Mouse (Mus musculus) MEL (cell line): Measurements from ENCODE around the gene Gm3285. TPM values are rescaled to one million over a fixed set of nuclear protein-coding genes. Genes with fewer than 3 reads are reported as not detected.

ENCODE experiments used
- DNase-seq: peaks from one replicate; pipeline ENCODE4 v3.0.0; 2011; ENCODE audit warnings: low read depth, low spot score
- H3K27ac ChIP-seq: 2 replicates; pipeline ENCODE4 v1.5.1; 2012; ENCODE audit warnings: low read depth, mild to moderate bottlenecking, control low read depth, low read length, moderate library complexity; ENCODE audit not compliant: control insufficient read depth
- H3K27me3 ChIP-seq, 2 experiments: fragments of 150-350 bp in 1 of 2; sonication (generic) in 1 of 2; 2 replicates each; pipeline ENCODE4 v1.6.1; 2012; ENCODE audit warnings: low read length in 2 of 2, mild to moderate bottlenecking in 2 of 2, improper control_type of control experiment in 1 of 2, moderate library complexity in 1 of 2; ENCODE audit not compliant: insufficient read depth in 2 of 2, control insufficient read depth in 1 of 2
- H3K36me3 ChIP-seq, 2 experiments: 2 replicates each; pipeline ENCODE4 v1.6.1; 2012 to 2014; ENCODE audit warnings: low read length in 2 of 2, improper control_type of control experiment in 1 of 2, inconsistent platforms in 1 of 2, mild to moderate bottlenecking in 1 of 2; ENCODE audit not compliant: insufficient read depth in 2 of 2, control insufficient read depth in 1 of 2
- H3K4me1 ChIP-seq, 2 experiments: fragments of 150-350 bp in 1 of 2; sonication (generic) in 1 of 2; 2 replicates each; pipeline ENCODE4 v1.6.1; 2012; ENCODE audit warnings: low read length in 2 of 2, improper control_type of control experiment in 1 of 2, mild to moderate bottlenecking in 1 of 2; ENCODE audit not compliant: insufficient read depth in 2 of 2, control insufficient read depth in 1 of 2
- H3K4me3 ChIP-seq, 2 experiments: fragments of 150-350 bp in 1 of 2; sonication (generic) in 1 of 2; 2 replicates each; pipeline ENCODE4 v1.5.1; 2012; ENCODE audit warnings: low read depth in 2 of 2, low read length in 2 of 2, mild to moderate bottlenecking in 2 of 2, moderate library complexity in 2 of 2, control low read depth in 1 of 2, improper control_type of control experiment in 1 of 2; ENCODE audit not compliant: control insufficient read depth in 1 of 2, insufficient read depth in 1 of 2
- H3K79me2 ChIP-seq: 2 replicates; pipeline ENCODE4 v1.6.1; 2012; ENCODE audit warnings: mild to moderate bottlenecking, low read length, moderate library complexity; ENCODE audit not compliant: control insufficient read depth, poor library complexity, insufficient read depth
- H3K9ac ChIP-seq: 2 replicates; pipeline ENCODE4 v1.6.1; 2012; ENCODE audit warnings: low read depth, mild to moderate bottlenecking, control low read depth, low read length, moderate library complexity; ENCODE audit not compliant: control insufficient read depth, poor library complexity, severe bottlenecking
- H3K9me3 ChIP-seq: fragments of 150-350 bp; sonication (generic); replicated peaks from 2 replicates; pipeline ENCODE4 v1.6.1; 2012; ENCODE audit warnings: mild to moderate bottlenecking, low read length, improper control_type of control experiment, moderate library complexity; ENCODE audit not compliant: insufficient read depth
- BHLHE40 ChIP-seq: IDR thresholded peaks from 2 replicates; pipeline ENCODE4 v1.6.1; 2012; ENCODE audit warnings: low read depth, mild to moderate bottlenecking, inconsistent platforms, low read length, improper control_type of control experiment, borderline replicate concordance
- CHD1 ChIP-seq: IDR thresholded peaks from 2 replicates; pipeline ENCODE4 v1.6.1; 2012; ENCODE audit warnings: low read depth, mild to moderate bottlenecking, inconsistent platforms, low read length, improper control_type of control experiment
- CHD2 ChIP-seq: IDR thresholded peaks from 2 replicates; pipeline ENCODE4 v1.6.1; 2011; ENCODE audit warnings: low read length, improper control_type of control experiment
- ELF1 ChIP-seq: IDR thresholded peaks from 2 replicates; pipeline ENCODE4 v1.6.1; 2014; ENCODE audit warnings: low read depth, mild to moderate bottlenecking, inconsistent platforms, low read length, improper control_type of control experiment, moderate library complexity
- EP300 ChIP-seq, 2 experiments: IDR thresholded peaks; 2 replicates each; pipeline ENCODE4 v1.6.1; 2011; ENCODE audit warnings: improper control_type of control experiment in 2 of 2, low read length in 2 of 2, low read depth in 1 of 2, mild to moderate bottlenecking in 1 of 2
- ETS1 ChIP-seq: IDR thresholded peaks from 2 replicates; pipeline ENCODE4 v1.6.1; 2012; ENCODE audit warnings: low read depth, mild to moderate bottlenecking, inconsistent platforms, low read length, improper control_type of control experiment, moderate library complexity
- GATA1 ChIP-seq: IDR thresholded peaks from 2 replicates; pipeline ENCODE4 v1.6.1; 2011; ENCODE audit warnings: low read depth, low read length, improper control_type of control experiment
- HCFC1 ChIP-seq: IDR thresholded peaks from 2 replicates; pipeline ENCODE4 v1.6.1; 2012; ENCODE audit warnings: low read depth, mild to moderate bottlenecking, inconsistent platforms, low read length, improper control_type of control experiment, moderate library complexity
- JUND ChIP-seq: IDR thresholded peaks from 2 replicates; pipeline ENCODE4 v1.6.1; 2011; ENCODE audit warnings: low read depth, mild to moderate bottlenecking, improper control_type of control experiment, low read length
- KAT2A ChIP-seq: conservative IDR thresholded peaks from 2 replicates; pipeline ENCODE4 v1.6.1; 2012; ENCODE audit warnings: low read depth, low read length, improper control_type of control experiment, inconsistent platforms
- MAFK ChIP-seq: IDR thresholded peaks from 2 replicates; pipeline ENCODE4 v1.6.1; 2011; ENCODE audit warnings: low read depth, mild to moderate bottlenecking, low read length, improper control_type of control experiment, borderline replicate concordance
- MAX ChIP-seq: IDR thresholded peaks from 2 replicates; pipeline ENCODE4 v1.6.1; 2011; ENCODE audit warnings: low read length, improper control_type of control experiment
- MAZ ChIP-seq: IDR thresholded peaks from 2 replicates; pipeline ENCODE4 v1.6.1; 2012; ENCODE audit warnings: low read depth, mild to moderate bottlenecking, inconsistent platforms, low read length, improper control_type of control experiment
- MEF2A ChIP-seq: IDR thresholded peaks from 2 replicates; pipeline ENCODE4 v1.6.1; 2014; ENCODE audit warnings: low read depth, mild to moderate bottlenecking, inconsistent platforms, low read length, improper control_type of control experiment; ENCODE audit not compliant: poor library complexity, insufficient replicate concordance, severe bottlenecking; ENCODE audit errors: extremely low read depth
- MXI1 ChIP-seq: IDR thresholded peaks from 2 replicates; pipeline ENCODE4 v1.6.1; 2011; ENCODE audit warnings: mild to moderate bottlenecking, low read depth, low read length, improper control_type of control experiment
- MYB ChIP-seq: IDR thresholded peaks from 2 replicates; pipeline ENCODE4 v1.6.1; 2011; ENCODE audit warnings: mild to moderate bottlenecking, low read depth, low read length, improper control_type of control experiment
- MYC ChIP-seq: IDR thresholded peaks from 2 replicates; pipeline ENCODE4 v1.6.1; 2011; ENCODE audit warnings: low read depth, mild to moderate bottlenecking, low read length, improper control_type of control experiment, moderate library complexity
- NELFE ChIP-seq: IDR thresholded peaks from 2 replicates; pipeline ENCODE4 v1.6.1; 2011; ENCODE audit warnings: low read depth, low read length, improper control_type of control experiment
- NRF1 ChIP-seq: IDR thresholded peaks from 2 replicates; pipeline ENCODE4 v1.6.1; 2014; ENCODE audit warnings: low read depth, mild to moderate bottlenecking, inconsistent platforms, low read length, improper control_type of control experiment, moderate library complexity; ENCODE audit not compliant: poor library complexity, insufficient read depth, severe bottlenecking
- POLR2A ChIP-seq, 2 experiments: IDR thresholded peaks; 2 replicates each; pipeline ENCODE4 v1.6.1; 2011 to 2012; ENCODE audit warnings: low read length in 2 of 2, mild to moderate bottlenecking in 2 of 2, control low read depth in 1 of 2, improper control_type of control experiment in 1 of 2, low read depth in 1 of 2, moderate library complexity in 1 of 2; ENCODE audit not compliant: control insufficient read depth in 1 of 2, insufficient read depth in 1 of 2, poor library complexity in 1 of 2
- POLR2AphosphoS5 ChIP-seq: IDR thresholded peaks from 2 replicates; pipeline ENCODE4 v1.6.1; 2012; ENCODE audit warnings: low read depth, borderline replicate concordance, mild to moderate bottlenecking, inconsistent platforms, low read length, moderate library complexity, mixed read lengths
- RAD21 ChIP-seq: IDR thresholded peaks from 2 replicates; pipeline ENCODE4 v1.6.1; 2011; ENCODE audit warnings: mild to moderate bottlenecking, low read depth, low read length, improper control_type of control experiment
- SIN3A ChIP-seq: IDR thresholded peaks from 2 replicates; pipeline ENCODE4 v1.6.1; 2012; ENCODE audit warnings: low read length, improper control_type of control experiment, inconsistent platforms
- SMC3 ChIP-seq: IDR thresholded peaks from 2 replicates; pipeline ENCODE4 v1.6.1; 2011; ENCODE audit warnings: low read depth, low read length, improper control_type of control experiment
- TAL1 ChIP-seq: IDR thresholded peaks from 2 replicates; pipeline ENCODE4 v1.6.1; 2012; ENCODE audit warnings: mild to moderate bottlenecking, inconsistent platforms, low read length, moderate library complexity, mixed read lengths
- TBP ChIP-seq: IDR thresholded peaks from 2 replicates; pipeline ENCODE4 v1.8.0; 2011; ENCODE audit warnings: low read depth, low read length, improper control_type of control experiment
- TCF12 ChIP-seq: IDR thresholded peaks from 2 replicates; pipeline ENCODE4 v1.6.1; 2014; ENCODE audit warnings: low read depth, mild to moderate bottlenecking, inconsistent platforms, low read length, improper control_type of control experiment, moderate library complexity
- USF2 ChIP-seq, 2 experiments: IDR thresholded peaks; 2 replicates each; pipeline ENCODE4 v1.6.1; 2011 to 2012; ENCODE audit warnings: improper control_type of control experiment in 2 of 2, low read length in 2 of 2, borderline replicate concordance in 1 of 2, inconsistent platforms in 1 of 2, low read depth in 1 of 2, mild to moderate bottlenecking in 1 of 2; ENCODE audit not compliant: insufficient read depth in 1 of 2
- ZKSCAN1 ChIP-seq: IDR thresholded peaks from 2 replicates; pipeline ENCODE4 v1.6.1; 2012; ENCODE audit warnings: low read depth, mild to moderate bottlenecking, inconsistent platforms, low read length, improper control_type of control experiment, moderate library complexity
- ZNF384 ChIP-seq: IDR thresholded peaks from 2 replicates; pipeline ENCODE4 v1.6.1; 2012; ENCODE audit warnings: low read depth, mild to moderate bottlenecking, inconsistent platforms, low read length, improper control_type of control experiment
- polyA plus RNA-seq, 2 experiments: library from polyadenylated mRNA; stranded (reverse) in 1 of 2; unstranded in 1 of 2; fragments of >175 nt in 1 of 2; fragments of >200 nt in 1 of 2; gene quantifications; 2 replicates each; pipeline versions ENCODE4 v1.2.1 to v1.2.4; 2012; ENCODE audit warnings: low replicate concordance in 2 of 2, low read depth in 1 of 2; ENCODE audit not compliant: insufficient read length in 2 of 2, insufficient read depth in 1 of 2, missing spikeins in 1 of 2
- total RNA-seq: library from RNA; depleted of rRNA; stranded (reverse); fragments of 300-350 nt; gene quantifications from 2 replicates; pipeline ENCODE4 v1.2.3, GENCODE M21; 2012

The Gm3285 gene
- total and polyA plus RNA-seq, 3 experiments = not detected

GRCm38 (mm10) chr10:77901871-77902210 lies 40.1 kb downstream of the Gm3285 start:
- Histone ChIP-seq H3K9me3 (no peaks in the 10 kb centered on the region), H3K27ac (no peak overlapping the region), H3K4me1 (no peaks in the 10 kb centered on the region; a peak in 1 of 4 replicates), H3K9ac (peak overlapping the region; percentile 67), H3K27me3 (peaks cover 0 to under 1% of the 10 kb centered on the region in 2 experiments; a peak in 1 of 4 replicates), H3K4me3 (peak overlapping the region; percentile 71 to 81), H3K36me3 (peaks cover 0 to 7% of the 10 kb centered on the region in 2 experiments; a peak in 1 of 4 replicates), H3K79me2 (no peaks in the 10 kb centered on the region)
- no peak for DNase-seq
- TF ChIP-seq SIN3A (no peak), ZNF384 (no peak), MAX (no peak), MYC (no peak), POLR2A (IDR thresholded peaks at IDR 0.05; ENCODE audit: control insufficient read depth in 1 of 2, insufficient read depth in 1 of 2, low read depth in 1 of 2, low read length in 2 of 2, poor library complexity in 1 of 2) (no peak), RAD21 (no peak), POLR2AphosphoS5 (no peak), ZKSCAN1 (no peak)

GRCm38 (mm10) chr10:77902211-77902893 lies 40.6 kb downstream of the Gm3285 start, which contains the start of gene Lrrc3:
TSS of gene Lrrc3 (minus strand) at chr10:77902536.
- DNase-seq = peak; percentile 85
- peak within 1 kb of the TSS; percentile 71 to 81 for H3K4me3 ChIP-seq
- H3K4me1 ChIP-seq = no peaks in the 10 kb centered on the region; a peak in 1 of 4 replicates
- H3K9me3 ChIP-seq = no peaks in the 10 kb centered on the region
- H3K27ac ChIP-seq = peak within 1 kb of the TSS; percentile 16; the same call in 1 of the 2 replicates
- no peaks in the 10 kb centered on the region; a peak in 1 of 4 replicates for H3K27me3 ChIP-seq
- peak within 1 kb of the TSS; percentile 67 for H3K9ac ChIP-seq
- H3K36me3 ChIP-seq = peaks cover 0 to 7% of the 10 kb centered on the region in 2 experiments; a peak in 1 of 4 replicates
- H3K79me2 ChIP-seq = no peaks in the 10 kb centered on the region
- no peak for TF ChIP-seq USF2 (IDR thresholded peaks at IDR 0.05; ENCODE audit: borderline replicate concordance in 1 of 2, insufficient read depth in 1 of 2, low read depth in 1 of 2, low read length in 2 of 2)
- TF ChIP-seq NELFE = 0 out of 2 replicates have a peak, but pooled peaks have one; percentile 26
- TF ChIP-seq KAT2A = no peak
- no peak for TF ChIP-seq CHD1
- TF ChIP-seq CHD2 = no peak
- no peak for TF ChIP-seq TCF12
- TF ChIP-seq MAX = no peak
- no peak for TF ChIP-seq ETS1
- TF ChIP-seq TBP = peak; percentile 82; the same call in 1 of the 2 replicates
- no peak for TF ChIP-seq TAL1
- TF ChIP-seq HCFC1 = 0 out of 2 replicates have a peak, but pooled peaks have one; percentile 12
- TF ChIP-seq EP300 (IDR thresholded peaks at IDR 0.05; ENCODE audit: low read depth in 1 of 2, low read length in 2 of 2) = no peak
- no peak for TF ChIP-seq SIN3A
- TF ChIP-seq JUND = no peak
- no peak for TF ChIP-seq MAFK
- TF ChIP-seq BHLHE40 = peak; percentile 31; the same call in 1 of the 2 replicates
- no peak; the same call in 1 of the 2 replicates for TF ChIP-seq MAZ
- TF ChIP-seq ZNF384 = no peak
- TF ChIP-seq MYB = no peak
- no peak for TF ChIP-seq POLR2AphosphoS5
- TF ChIP-seq MEF2A = no peak
- no peak for TF ChIP-seq GATA1
- TF ChIP-seq ELF1 = no peak
- TF ChIP-seq SMC3 = no peak
- TF ChIP-seq MXI1 = peak; percentile 51; the same call in 1 of the 2 replicates
- no peak for TF ChIP-seq NRF1
